Mouse (Mus musculus): Measurements from ENCODE around the gene Foxn3.

DNA sequence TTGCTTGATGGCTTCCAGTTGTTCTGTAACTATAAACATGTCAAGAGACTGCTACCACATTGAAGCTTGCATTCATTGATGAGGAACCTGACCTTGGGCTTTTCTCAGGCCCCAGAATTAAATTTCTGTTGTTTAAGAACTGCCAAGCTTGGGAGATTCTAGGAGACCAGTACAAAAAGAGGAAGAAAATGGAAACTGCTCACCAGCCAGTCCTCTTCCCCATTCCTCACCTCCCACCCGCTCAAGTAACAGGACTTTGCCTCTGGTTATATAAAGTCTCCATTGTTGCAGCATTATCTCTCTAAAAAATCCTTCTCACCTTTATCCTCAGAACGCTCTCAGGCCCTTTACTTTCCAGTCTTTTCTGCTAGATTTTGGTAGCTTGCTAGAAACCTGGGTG, 265.6 kb downstream of the Foxn3 start:
- TF ChIP-seq POLR2A (IDR thresholded peaks at IDR 0.05; ENCODE audit: borderline replicate concordance, extremely low read depth, insufficient read depth, insufficient read length, poor library complexity, severe bottlenecking) (no peak), CTCF (IDR thresholded peaks at IDR 0.05; ENCODE audit: borderline replicate concordance, extremely low read depth, insufficient read depth, insufficient read length) (no peak)
